Mouse (Mus musculus): ENCODE data around the gene Psmb3.

DNA sequence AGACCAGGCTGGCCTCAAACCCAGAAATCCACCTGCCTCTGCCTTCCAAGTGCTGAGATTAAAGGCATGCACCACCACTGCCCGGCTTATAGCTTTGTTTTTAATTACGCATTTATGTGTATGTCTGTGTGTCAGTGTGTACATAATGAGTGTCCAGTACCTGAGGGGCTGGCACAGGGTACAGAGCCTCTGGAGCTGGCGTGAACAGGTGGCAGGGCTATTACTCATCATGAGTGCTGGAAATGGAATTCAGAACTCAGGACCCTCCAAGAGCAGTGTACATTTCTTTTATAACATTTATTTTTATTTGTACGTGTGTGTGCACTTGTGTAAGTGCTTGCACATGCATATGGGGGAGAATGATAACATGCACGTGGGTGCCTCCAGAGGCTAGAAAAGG, 33.4 kb downstream of the Psmb3 start:
- TF ChIP-seq POLR2A (IDR thresholded peaks at IDR 0.05; ENCODE audit: low read depth, low read length) (no peak), CTCF (IDR thresholded peaks at IDR 0.05; ENCODE audit: extremely low read depth, insufficient read length, insufficient replicate concordance, low read depth, low read length) (no peak)
